Mouse (Mus musculus): ENCODE measurements at regions not wholly inside any gene's neighbourhood (a gene's known extent, or its start where the extent isn't known, plus 50 kb on each side); places are given as distances from the start of the nearest gene placed in this dataset.
"Not testable (repeated sequence)": the region's sequence is repeated elsewhere in the genome, so short reads cannot be mapped to it uniquely, and the experiment has no call there.

- DNase-seq (ENCODE audit: low spot score in 2 of 2), result no peak
Observed at GRCm38 (mm10) chr2:63580489-63581139, 396.5 kb upstream of the Kcnh7 start.

DNA sequence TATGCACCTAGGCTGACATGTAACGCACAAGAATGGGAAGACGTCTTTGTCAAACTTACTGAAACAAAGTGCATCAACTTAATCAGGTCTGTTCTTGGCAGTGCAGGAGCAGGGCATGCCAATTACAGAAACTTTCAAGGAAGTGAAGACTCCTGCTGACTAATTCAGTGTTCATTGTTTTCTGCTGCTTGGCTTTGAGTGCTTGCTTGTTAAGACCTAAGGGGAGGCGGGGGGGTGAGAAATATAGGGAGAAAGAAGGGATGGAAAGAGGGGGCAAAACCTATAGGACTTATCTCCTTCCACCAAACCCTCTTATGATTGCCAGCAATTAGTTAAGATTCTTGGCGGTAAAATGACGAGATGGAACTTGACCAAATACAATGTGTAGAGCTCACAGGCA lies 391.1 kb upstream of the Kcnh7 start:
- DNase-seq (ENCODE audit: low spot score in 2 of 2), result no peak

- DNase-seq (ENCODE audit: low spot score in 2 of 2), result no peak
Observed at GRCm38 (mm10) chr2:63574008-63574703, 390.1 kb upstream of the Kcnh7 start.

DNA sequence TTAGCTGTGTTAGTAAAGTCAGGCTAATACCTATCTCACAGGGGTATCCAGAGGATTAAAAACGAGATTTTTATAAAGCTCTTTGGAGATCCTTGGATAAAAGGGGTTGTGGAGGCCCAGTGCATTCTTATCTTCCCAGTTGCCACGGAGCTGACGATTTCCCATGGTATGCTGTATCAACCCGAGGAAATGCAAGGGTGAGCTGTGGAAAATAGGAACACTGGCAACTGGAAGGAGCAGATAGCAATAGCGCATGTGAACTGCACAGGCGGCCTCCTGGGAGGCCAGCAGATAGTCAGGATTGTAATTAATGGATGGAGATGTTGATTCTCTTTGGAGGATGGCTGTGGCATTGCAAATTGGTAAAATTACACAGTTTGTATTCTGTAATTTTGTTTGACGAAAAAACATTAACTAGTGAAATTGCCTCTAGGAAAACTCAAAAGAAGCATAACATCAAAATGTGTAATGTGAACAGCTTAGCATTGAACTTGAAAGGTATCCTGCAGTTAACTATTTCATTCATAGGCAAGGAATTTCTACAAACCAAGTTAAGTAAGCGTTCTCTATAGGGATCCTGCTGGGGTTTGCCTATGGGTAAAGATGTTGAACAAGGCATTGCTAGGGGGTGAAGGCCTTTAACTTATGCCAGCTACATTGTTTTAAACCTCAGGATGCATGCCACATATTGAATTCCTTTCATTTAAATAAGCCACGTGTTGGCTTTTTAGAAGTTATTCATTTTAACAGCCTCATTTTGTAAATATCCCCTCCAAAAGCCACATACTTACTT lies 389.1 kb upstream of the Kcnh7 start:
- DNase-seq (ENCODE audit: low spot score in 2 of 2), result no peak

- no peak for DNase-seq (ENCODE audit: low spot score in 2 of 2)
Observed at GRCm38 (mm10) chr2:63556858-63557419, 372.9 kb upstream of the Kcnh7 start.

- not testable (repeated sequence) for DNase-seq (ENCODE audit: low spot score in 2 of 2)
Observed at GRCm38 (mm10) chr2:63541836-63542235, 357.7 kb upstream of the Kcnh7 start.

DNA sequence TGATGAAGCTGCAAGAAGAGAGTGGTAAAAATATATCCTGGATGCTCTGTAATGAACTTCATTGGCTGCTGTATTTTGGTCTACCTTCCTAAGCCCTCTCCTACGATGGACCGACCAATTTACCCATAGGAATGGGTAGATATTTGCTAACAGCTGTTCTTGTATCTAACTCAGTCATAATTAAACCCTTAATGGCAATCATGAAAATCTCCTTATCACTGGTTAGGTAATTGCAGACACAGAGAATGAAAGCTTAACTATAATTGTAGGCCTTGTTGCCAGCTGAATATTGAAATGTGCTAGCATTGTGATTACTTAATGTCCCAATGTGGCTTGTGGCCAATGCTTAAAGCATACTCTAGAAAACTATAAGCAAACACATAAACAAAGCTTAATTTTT lies 334.4 kb upstream of the Kcnh7 start:
- DNase-seq (ENCODE audit: low spot score in 2 of 2), result no peak

GRCm38 (mm10) chr2:63513554-63514226 lies 329.6 kb upstream of the Kcnh7 start:
- no peak for DNase-seq (ENCODE audit: low spot score in 2 of 2)

DNA sequence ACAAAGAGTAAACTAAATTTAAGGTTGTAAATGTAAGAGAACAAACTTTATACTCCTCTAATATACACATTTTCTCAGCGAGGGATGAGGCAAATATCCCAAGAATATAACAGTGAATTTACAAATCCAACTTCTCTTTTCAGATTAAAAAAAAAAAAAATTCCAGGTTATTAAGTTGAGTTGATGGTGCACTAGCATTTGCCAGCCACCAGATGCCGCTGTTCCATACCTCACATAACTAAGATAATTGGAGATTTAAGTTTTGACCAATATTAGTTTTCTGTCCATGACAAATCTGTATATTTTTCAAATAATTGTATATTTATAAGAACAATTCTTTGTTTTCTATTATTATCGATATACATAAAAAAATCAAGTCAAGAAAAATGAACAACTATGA lies 319.9 kb upstream of the Kcnh7 start:
- peak; percentile 13 to 50 for DNase-seq (ENCODE audit: low spot score in 2 of 2)

- no peak for DNase-seq (ENCODE audit: low spot score in 2 of 2)
Observed at GRCm38 (mm10) chr2:63476411-63476810, 292.3 kb upstream of the Kcnh7 start.

GRCm38 (mm10) chr2:63475255-63475654 lies 291.2 kb upstream of the Kcnh7 start:
- DNase-seq (ENCODE audit: low spot score in 2 of 2), result no peak

DNA sequence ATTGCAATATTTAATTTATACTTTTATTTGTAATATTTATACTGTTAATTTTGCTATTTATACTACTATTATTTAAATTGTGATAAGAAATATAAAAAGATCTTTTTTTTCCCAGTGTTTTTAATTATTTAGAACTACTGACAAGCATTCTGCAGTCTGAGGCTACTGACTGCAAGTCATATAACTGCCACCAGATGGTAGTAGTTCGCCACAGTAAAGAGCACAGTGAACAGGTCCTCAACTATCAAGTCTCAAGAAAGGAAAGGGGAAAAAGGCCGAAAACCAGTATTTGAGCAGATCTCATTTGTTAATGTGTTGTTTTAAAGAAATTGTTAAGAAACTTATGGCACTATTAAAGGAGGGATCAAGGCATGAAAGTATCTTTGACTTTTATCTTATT lies 289.6 kb upstream of the Kcnh7 start:
- peak; percentile 59 to 65 for DNase-seq (ENCODE audit: low spot score in 2 of 2)

- DNase-seq (ENCODE audit: low spot score in 2 of 2), result no peak
Observed at GRCm38 (mm10) chr2:63472248-63472647, 288.2 kb upstream of the Kcnh7 start.

- DNase-seq (ENCODE audit: low spot score in 2 of 2), result no peak
Observed at GRCm38 (mm10) chr2:63459112-63459511, 275.0 kb upstream of the Kcnh7 start.

GRCm38 (mm10) chr2:63454263-63455011 lies 270.4 kb upstream of the Kcnh7 start:
- peak; percentile 19 to 30 for DNase-seq (ENCODE audit: low spot score in 2 of 2)

- DNase-seq (ENCODE audit: low spot score in 2 of 2), result peak; percentile 13 to 40
Observed at GRCm38 (mm10) chr2:63452891-63453290, 268.8 kb upstream of the Kcnh7 start.

GRCm38 (mm10) chr2:63452164-63452563 lies 268.1 kb upstream of the Kcnh7 start:
- DNase-seq (ENCODE audit: low spot score in 2 of 2), result no peak

DNA sequence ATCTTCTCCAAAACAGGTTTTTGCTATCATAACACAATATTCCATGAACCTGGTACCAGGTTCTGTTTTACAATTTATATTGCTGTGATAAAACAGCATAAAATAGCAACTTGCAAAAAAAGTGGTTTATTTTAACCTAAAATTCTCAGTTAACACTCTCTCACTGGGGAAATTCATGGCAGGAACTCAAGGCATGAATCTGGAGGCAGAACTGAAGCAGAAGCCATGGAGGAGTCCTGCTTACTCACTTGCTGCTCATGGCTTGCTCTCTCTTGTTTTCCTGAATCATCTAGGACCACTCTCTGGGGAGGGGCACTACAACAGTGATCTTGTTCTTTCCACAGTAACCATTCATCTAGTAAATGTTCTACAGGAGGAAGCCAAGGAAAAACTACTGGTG lies 250.2 kb upstream of the Kcnh7 start:
- no peak for DNase-seq (ENCODE audit: low spot score in 2 of 2)

- no peak for DNase-seq (ENCODE audit: low spot score in 2 of 2)
Observed at GRCm38 (mm10) chr2:63405405-63405804, 221.3 kb upstream of the Kcnh7 start.
